9 mouse cellular contexts compared by ENCODE assay signal in the genomic region with DNA sequence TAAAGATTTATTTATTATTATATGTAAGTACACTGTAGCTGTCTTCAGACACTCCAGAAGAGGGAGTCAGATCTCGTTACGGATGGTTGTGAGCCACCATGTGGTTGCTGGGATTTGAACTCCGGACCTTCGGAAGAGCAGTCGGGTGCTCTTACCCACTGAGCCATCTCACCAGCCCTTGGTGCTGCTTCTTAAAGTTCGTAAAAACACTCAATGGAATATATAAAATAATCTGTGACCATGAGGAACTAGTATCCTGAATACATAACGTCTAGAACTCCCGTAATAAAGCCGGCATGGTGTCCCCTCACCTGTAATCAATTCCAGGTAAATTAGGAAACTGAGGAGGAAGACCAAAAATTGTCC. TPM values are rescaled to one million over a fixed set of nuclear protein-coding genes. Genes with fewer than 3 reads are reported as not detected.
DNase-seq lines count a peak whose midpoint lies in the region; ATAC-seq and TF ChIP-seq lines count a peak whose summit lies in the region.
"Not testable (repeated sequence)": the region's sequence is repeated elsewhere in the genome, so short reads cannot be mapped to it uniquely, and the experiment has no call there.
"Had no signal": no experiment of that assay in that cellular context is flagged by ENCODE, and none has a peak within 500 bp of the region (broad histone marks: within the 10 kb centered on the region; RNA-seq: fewer than 3 reads in every experiment).

No protein-coding gene starts in this region.

- not testable (repeated sequence) for H3K9me3 ChIP-seq in forebrain, embryonic 14.5 days (replicated peaks; ENCODE audit: control insufficient read depth, low read length); hindbrain, embryonic 10.5 days; liver, embryonic 11.5 days (ENCODE audit: control insufficient read depth, low read length); midbrain, embryonic 11.5 days (ENCODE audit: control insufficient read depth, low read length)

- ATAC-seq in forebrain, embryonic 14.5 days; liver, embryonic 11.5 days (replicated peaks; ENCODE audit: low FRiP score); midbrain, embryonic 11.5 days (ENCODE audit: low FRiP score): not testable (repeated sequence)

- H3ac ChIP-seq in C2C12 (ENCODE audit: control insufficient read depth, insufficient read length, low read depth) = not testable (repeated sequence)

- 28% methylated on average over 9 of the region's 9 CpGs for WGBS in cerebellum, adult 2 months
- 45% methylated on average over 7 of the region's 9 CpGs for WGBS in forebrain, embryonic 14.5 days
- WGBS in hindbrain, embryonic 10.5 days = 37% methylated on average over 9 of the region's 9 CpGs
- 37% methylated on average over 7 of the region's 9 CpGs for WGBS in kidney, adult 2 months
- WGBS in liver, embryonic 11.5 days = 41% methylated on average over 7 of the region's 9 CpGs
- 51% methylated on average over 7 of the region's 9 CpGs for WGBS in midbrain, embryonic 11.5 days

- H3K4me3 ChIP-seq in C2C12 (ENCODE audit: insufficient read depth, poor library complexity, severe bottlenecking) = peak overlapping the region; percentile 82
- peak overlapping the region; percentile 48 for H3K4me3 ChIP-seq in cerebellum, adult 2 months (replicated peaks; ENCODE audit: insufficient read depth, low read depth, low read length)
- H3K4me3 ChIP-seq in forebrain, embryonic 14.5 days (ENCODE audit: low read depth, low read length) = peak overlapping the region; percentile 99
- H3K4me3 ChIP-seq in hindbrain, embryonic 10.5 days = peak overlapping the region; percentile 100
- H3K4me3 ChIP-seq in kidney, adult 2 months (ENCODE audit: insufficient read depth, low read depth, low read length) = peak overlapping the region; percentile 100; the same call in 1 of the 2 replicates
- peak overlapping the region; percentile 95 for H3K4me3 ChIP-seq in liver, embryonic 11.5 days (ENCODE audit: low read depth, low read length)
- peak overlapping the region; percentile 100; the same call in 1 of the 2 replicates for H3K4me3 ChIP-seq in midbrain, embryonic 11.5 days (ENCODE audit: low read depth, low read length)

- peak overlapping the region; percentile 65; the same call in 1 of the 2 replicates for H3K4me2 ChIP-seq in forebrain, embryonic 14.5 days (ENCODE audit: low read length)
- H3K4me2 ChIP-seq in liver, embryonic 11.5 days = peak overlapping the region; percentile 84
- peak overlapping the region; percentile 4; the same call in 1 of the 2 replicates for H3K4me2 ChIP-seq in midbrain, embryonic 11.5 days

- not testable (repeated sequence) for H3K27ac ChIP-seq in cerebellum, adult 2 months (ENCODE audit: insufficient read depth, low read length); forebrain, embryonic 14.5 days (ENCODE audit: low read depth, low read length); midbrain, embryonic 11.5 days (ENCODE audit: low read depth, low read length)
- H3K27ac ChIP-seq in hindbrain, embryonic 10.5 days = peak overlapping the region; percentile 97; the same call in 1 of the 2 replicates
- H3K27ac ChIP-seq in kidney, adult 2 months (ENCODE audit: insufficient read depth, low read depth, low read length) = 0 out of 2 replicates have a peak overlapping the region, but pooled peaks have one; percentile 41
- peak overlapping the region; percentile 96; the same call in 1 of the 2 replicates for H3K27ac ChIP-seq in liver, embryonic 11.5 days (ENCODE audit: low read depth, low read length)

- H3K9ac ChIP-seq in forebrain, embryonic 14.5 days (ENCODE audit: low read length); midbrain, embryonic 11.5 days (ENCODE audit: low read length): not testable (repeated sequence)
- peak overlapping the region; percentile 55; the same call in 1 of the 2 replicates for H3K9ac ChIP-seq in liver, embryonic 11.5 days (ENCODE audit: low read depth, low read length)

- not testable (repeated sequence) for H3K4me1 ChIP-seq in cerebellum, adult 2 months (ENCODE audit: control insufficient read depth, insufficient read depth, low read length); forebrain, embryonic 14.5 days (ENCODE audit: control insufficient read depth, insufficient read depth, low read length); kidney, adult 2 months (ENCODE audit: control insufficient read depth, insufficient read depth, low read length); midbrain, embryonic 11.5 days (ENCODE audit: control insufficient read depth, insufficient read depth, low read length)
- H3K4me1 ChIP-seq in hindbrain, embryonic 10.5 days (replicated peaks) = peaks cover 22% of the 10 kb centered on the region
- peaks cover 16% of the 10 kb centered on the region for H3K4me1 ChIP-seq in liver, embryonic 11.5 days (replicated peaks; ENCODE audit: control insufficient read depth, insufficient read depth, low read length)

- DNase-seq in cerebellum, adult 2 months; forebrain, embryonic 14.5 days (ENCODE audit: low spot score); hindbrain, embryonic 10.5 days (ENCODE audit: low spot score); liver, embryonic 11.5 days (ENCODE audit: low spot score); midbrain, embryonic 11.5 days (ENCODE audit: low spot score, missing footprints): not testable (repeated sequence)
- DNase-seq in kidney, adult 2 months = peak; percentile 3
- peak; percentile 2 for DNase-seq in retina, postnatal 1 day

- H3K27me3 ChIP-seq in C2C12 (ENCODE audit: control insufficient read depth, insufficient read depth, insufficient read length); cerebellum, adult 2 months (ENCODE audit: control insufficient read depth, insufficient read depth, low read length); forebrain, embryonic 14.5 days (replicated peaks; ENCODE audit: control insufficient read depth, insufficient read depth, low read length); hindbrain, embryonic 10.5 days (ENCODE audit: insufficient read depth, poor library complexity, severe bottlenecking); kidney, adult 2 months (replicated peaks; ENCODE audit: control insufficient read depth, insufficient read depth, low read length); liver, embryonic 11.5 days (replicated peaks; ENCODE audit: control insufficient read depth, insufficient read depth, low read length); midbrain, embryonic 11.5 days (ENCODE audit: control insufficient read depth, insufficient read depth, low read length): not testable (repeated sequence)

- not testable (repeated sequence) for TF ChIP-seq CTCF in C2C12 (IDR thresholded peaks at IDR 0.05; ENCODE audit: control insufficient read depth, insufficient read depth, insufficient read length); cerebellum, adult 2 months (IDR thresholded peaks at IDR 0.05; ENCODE audit: borderline replicate concordance, insufficient read depth, low read depth, low read length); kidney, adult 2 months (conservative IDR thresholded peaks at IDR 0.05; ENCODE audit: insufficient read depth, insufficient read length, low read depth, low read length)

- TF ChIP-seq POLR2A in cerebellum, adult 2 months (IDR thresholded peaks at IDR 0.05; ENCODE audit: borderline replicate concordance, insufficient read depth, low read length); kidney, adult 2 months (IDR thresholded peaks at IDR 0.05; ENCODE audit: low read depth, low read length): not testable (repeated sequence)

- H3K79me2 ChIP-seq in C2C12 (ENCODE audit: control insufficient read depth, insufficient read depth) = peaks cover 47% of the 10 kb centered on the region

- H3K36me3 ChIP-seq in C2C12 (ENCODE audit: control insufficient read depth, insufficient read depth); forebrain, embryonic 14.5 days (ENCODE audit: control insufficient read depth, insufficient read depth, low read length); hindbrain, embryonic 10.5 days; kidney, adult 2 months (ENCODE audit: control insufficient read depth, insufficient read depth, low read length); liver, embryonic 11.5 days (ENCODE audit: control insufficient read depth, insufficient read depth, low read length); midbrain, embryonic 11.5 days (ENCODE audit: control insufficient read depth, insufficient read depth, low read length): not testable (repeated sequence)

- H3K79me3 ChIP-seq in C2C12 (ENCODE audit: low read depth) = peaks cover 41% of the 10 kb centered on the region

RNA-seq across cellular contexts. Expression of a gene that starts 0.3 kb away (rescaled TPM):
- 76.1 TPM for polyA plus RNA-seq in C2C12 (2012; fragmentation: generic; extraction: Trizol)
- 106 and 110 TPM in 2 replicates for polyA plus RNA-seq in cerebellum, adult 2 months (2012; rRNA removed)
- 178 and 206 TPM in 2 replicates for polyA plus RNA-seq in forebrain, embryonic 14.5 days (2014; fragmentation: Nextera tagmentation; extraction: Ambion mirVana)
- 124 and 152 TPM in 2 replicates for polyA plus RNA-seq in hindbrain, embryonic 10.5 days (2016; fragmentation: Nextera tagmentation; extraction: Ambion mirVana)
- polyA plus RNA-seq in kidney, adult 2 months (2012; rRNA removed) = 51.0 and 58.8 TPM in 2 replicates
- 48.9 and 54.0 TPM in 2 replicates for polyA plus RNA-seq in liver, embryonic 11.5 days (2014; fragmentation: Nextera tagmentation; extraction: Ambion mirVana)
- polyA plus RNA-seq in midbrain, embryonic 11.5 days (2014; fragmentation: Nextera tagmentation; extraction: Ambion mirVana) = 141 and 149 TPM in 2 replicates

RNA-seq across cellular contexts. Expression of a gene that starts 0.4 kb away (rescaled TPM):
- 46.6 TPM for polyA plus RNA-seq in C2C12 (2012; fragmentation: generic; extraction: Trizol)
- polyA plus RNA-seq in cerebellum, adult 2 months (2012; rRNA removed) = 61.6 and 61.8 TPM in 2 replicates
- 138 and 152 TPM in 2 replicates for polyA plus RNA-seq in forebrain, embryonic 14.5 days (2014; fragmentation: Nextera tagmentation; extraction: Ambion mirVana)
- 154 and 170 TPM in 2 replicates for polyA plus RNA-seq in hindbrain, embryonic 10.5 days (2016; fragmentation: Nextera tagmentation; extraction: Ambion mirVana)
- 42.3 and 50.9 TPM in 2 replicates for polyA plus RNA-seq in kidney, adult 2 months (2012; rRNA removed)
- polyA plus RNA-seq in liver, embryonic 11.5 days (2014; fragmentation: Nextera tagmentation; extraction: Ambion mirVana) = 171 and 202 TPM in 2 replicates
- 191 and 213 TPM in 2 replicates for polyA plus RNA-seq in midbrain, embryonic 11.5 days (2014; fragmentation: Nextera tagmentation; extraction: Ambion mirVana)

RNA-seq across cellular contexts. Expression of a gene that starts 31.1 kb away (rescaled TPM):
- 0.46 TPM for polyA plus RNA-seq in C2C12 (2012; fragmentation: generic; extraction: Trizol)
- polyA plus RNA-seq in cerebellum, adult 2 months (2012; rRNA removed) = 203 and 229 TPM in 2 replicates
- 4.7 and 5.9 TPM in 2 replicates for polyA plus RNA-seq in forebrain, embryonic 14.5 days (2014; fragmentation: Nextera tagmentation; extraction: Ambion mirVana)
- polyA plus RNA-seq in hindbrain, embryonic 10.5 days (2016; fragmentation: Nextera tagmentation; extraction: Ambion mirVana) = 2.6 and 3.2 TPM in 2 replicates
- polyA plus RNA-seq in kidney, adult 2 months (2012; rRNA removed) = 71.8 and 100 TPM in 2 replicates
- 1.2 and 1.6 TPM in 2 replicates for polyA plus RNA-seq in liver, embryonic 11.5 days (2014; fragmentation: Nextera tagmentation; extraction: Ambion mirVana)
- 2.1 and 2.7 TPM in 2 replicates for polyA plus RNA-seq in midbrain, embryonic 11.5 days (2014; fragmentation: Nextera tagmentation; extraction: Ambion mirVana)

RNA-seq across cellular contexts. Expression of a gene that starts 33.0 kb away (rescaled TPM):
- polyA plus RNA-seq in C2C12 (2012; fragmentation: generic; extraction: Trizol) = 96.8 TPM
- polyA plus RNA-seq in cerebellum, adult 2 months (2012; rRNA removed) = 193 and 194 TPM in 2 replicates
- polyA plus RNA-seq in forebrain, embryonic 14.5 days (2014; fragmentation: Nextera tagmentation; extraction: Ambion mirVana) = 29.5 and 42.9 TPM in 2 replicates
- 45.4 and 49.5 TPM in 2 replicates for polyA plus RNA-seq in hindbrain, embryonic 10.5 days (2016; fragmentation: Nextera tagmentation; extraction: Ambion mirVana)
- polyA plus RNA-seq in kidney, adult 2 months (2012; rRNA removed) = 37.6 and 46.4 TPM in 2 replicates
- polyA plus RNA-seq in liver, embryonic 11.5 days (2014; fragmentation: Nextera tagmentation; extraction: Ambion mirVana) = 10.6 and 10.9 TPM in 2 replicates
- 28.8 and 32.8 TPM in 2 replicates for polyA plus RNA-seq in midbrain, embryonic 11.5 days (2014; fragmentation: Nextera tagmentation; extraction: Ambion mirVana)

RNA-seq across cellular contexts. Expression of a gene that starts 34.9 kb away (rescaled TPM):
- polyA plus RNA-seq in C2C12 (2012; fragmentation: generic; extraction: Trizol) = not detected
- polyA plus RNA-seq in cerebellum, adult 2 months (2012; rRNA removed) = 0.67 and 1.1 TPM in 2 replicates
- 0.28 and 0.36 TPM in 2 replicates for polyA plus RNA-seq in forebrain, embryonic 14.5 days (2014; fragmentation: Nextera tagmentation; extraction: Ambion mirVana)
- 0.75 TPM in 1 of 2 replicates, not detected in the other for polyA plus RNA-seq in hindbrain, embryonic 10.5 days (2016; fragmentation: Nextera tagmentation; extraction: Ambion mirVana)
- polyA plus RNA-seq in kidney, adult 2 months (2012; rRNA removed) = 1,516 and 1,584 TPM in 2 replicates
- 5.2 and 7.3 TPM in 2 replicates for polyA plus RNA-seq in liver, embryonic 11.5 days (2014; fragmentation: Nextera tagmentation; extraction: Ambion mirVana)
- not detected in 2 replicates for polyA plus RNA-seq in midbrain, embryonic 11.5 days (2014; fragmentation: Nextera tagmentation; extraction: Ambion mirVana)
- polyA plus RNA-seq: inflammation-experienced regulatory T-cells, adult 6 months had no signal

Comparison
In these comparisons a context has a peak if more than half of its experiments do, and no peak if none do; other contexts are left out.
1. H3K4me3 ChIP-seq: peak in every context shown above with its lines; median percentile 100 in hindbrain, embryonic 10.5 days; 100 in kidney, adult 2 months; 100 in midbrain, embryonic 11.5 days; 99 in forebrain, embryonic 14.5 days; 95 in liver, embryonic 11.5 days; 82 in C2C12; 48 in cerebellum, adult 2 months.
2. H3K4me2 ChIP-seq: peak in every context shown above with its lines; median percentile 84 in liver, embryonic 11.5 days; 65 in forebrain, embryonic 14.5 days; 4 in midbrain, embryonic 11.5 days.
3. RNA of a gene that starts 31.1 kb away (polyA plus RNA-seq): 203 to 229 TPM in cerebellum, adult 2 months and 71.8 to 100 TPM in kidney, adult 2 months; 4.7 to 5.9 TPM in forebrain, embryonic 14.5 days, 2.6 to 3.2 TPM in hindbrain, embryonic 10.5 days, 2.1 to 2.7 TPM in midbrain, embryonic 11.5 days, 1.2 to 1.6 TPM in liver, embryonic 11.5 days and 0.46 TPM in C2C12 (single experiment); every median in the first group is over 10 times any median in the second.